Mouse (Mus musculus): Measurements from ENCODE around the gene Ube4a. TPM values are rescaled to one million over a fixed set of nuclear protein-coding genes. Genes with fewer than 3 reads are reported as not detected.

Gene Ube4a
- 6.5 and 9.5 TPM in 2 replicates for polyA plus RNA-seq (2012; rRNA removed)

GRCm38 (mm10) chr9:44965126-44965832 lies at the start of gene Ube4a:
Gene Ube4a, minus strand, starts transcription at chr9:44965600.
- peak; percentile 75 for TF ChIP-seq POLR2A (IDR thresholded peaks at IDR 0.05; ENCODE audit: low read depth, low read length)
- TF ChIP-seq CTCF (IDR thresholded peaks at IDR 0.05; ENCODE audit: extremely low read depth, insufficient read depth, insufficient read length, insufficient replicate concordance) = no peak
- peak; percentile 98 to 100 for DNase-seq (ENCODE audit: low read depth in 1 of 2, low spot score in 2 of 2)
- Histone ChIP-seq H3K27ac (ENCODE audit: insufficient read depth, low read length) (peak within 1 kb of the TSS; percentile 67), H3K36me3 (ENCODE audit: control insufficient read depth, insufficient read depth, low read length) (peaks cover 2% of the 10 kb centered on the region; the same call in 1 of the 2 replicates), H3K4me1 (ENCODE audit: control insufficient read depth, insufficient read depth, insufficient read length) (no peaks in the 10 kb centered on the region), H3K27me3 (ENCODE audit: control insufficient read depth, insufficient read depth, low read length) (no peaks in the 10 kb centered on the region), H3K4me3 (ENCODE audit: extremely low read depth, insufficient read depth, insufficient read length) (peak within 1 kb of the TSS; percentile 83)
- WGBS = under 1% methylated on average over 39 of the region's 39 CpGs

DNA sequence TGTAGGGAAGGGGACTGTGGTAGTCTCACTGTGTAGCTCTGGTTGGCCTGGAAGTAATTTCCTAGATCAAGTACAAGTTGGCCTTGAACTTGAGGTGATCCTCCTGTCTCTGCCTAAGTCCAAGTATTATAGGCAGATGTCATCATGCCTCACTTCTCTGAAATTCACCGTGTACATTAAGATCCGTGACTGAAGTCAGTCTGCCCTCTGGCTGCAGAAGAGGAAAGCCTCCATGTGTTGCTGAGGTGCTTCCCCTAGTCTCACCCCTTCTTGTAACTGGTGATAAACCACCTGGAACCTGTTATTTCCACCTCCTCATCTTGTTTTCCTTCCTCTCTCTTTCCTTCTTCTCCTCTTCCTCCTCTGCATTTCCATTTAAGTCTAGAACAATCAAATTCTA lies 49.5 kb upstream of the Ube4a start:
- WGBS = 11% methylated on average over 2 of the region's 2 CpGs

DNA sequence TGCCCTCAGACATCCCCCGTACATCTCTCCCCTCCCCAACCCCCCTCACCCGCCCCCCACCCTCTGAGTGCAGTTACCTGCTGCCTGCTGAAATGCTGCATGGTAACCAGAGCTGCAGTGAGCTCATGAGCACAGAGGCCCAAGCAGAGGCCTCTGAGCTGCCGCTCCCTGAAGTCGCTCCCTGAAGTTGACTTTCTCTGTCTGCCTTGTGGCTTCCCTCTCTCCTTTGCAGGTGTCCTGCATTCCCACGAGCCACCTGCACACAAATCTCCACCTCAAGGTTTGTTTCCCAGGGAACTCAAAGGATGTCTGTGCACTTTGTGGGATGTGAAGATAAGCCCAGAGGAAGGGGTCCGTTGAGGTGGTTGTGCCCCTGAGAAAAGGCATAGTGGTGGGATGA lies 45.9 kb upstream of the Ube4a start:
- Histone ChIP-seq H3K27ac (ENCODE audit: insufficient read depth, low read length) (no peak overlapping the region), H3K4me1 (ENCODE audit: control insufficient read depth, insufficient read depth, insufficient read length) (no peaks in the 10 kb centered on the region), H3K36me3 (ENCODE audit: control insufficient read depth, insufficient read depth, low read length) (no peaks in the 10 kb centered on the region), H3K4me3 (ENCODE audit: extremely low read depth, insufficient read depth, insufficient read length) (no peak overlapping the region), H3K27me3 (ENCODE audit: control insufficient read depth, insufficient read depth, low read length) (no peaks in the 10 kb centered on the region)
- 51% methylated on average over 6 of the region's 6 CpGs for WGBS
- no peak for TF ChIP-seq POLR2A (IDR thresholded peaks at IDR 0.05; ENCODE audit: low read depth, low read length)
- no peak for TF ChIP-seq CTCF (IDR thresholded peaks at IDR 0.05; ENCODE audit: extremely low read depth, insufficient read depth, insufficient read length, insufficient replicate concordance)
- no peak for DNase-seq (ENCODE audit: low read depth in 1 of 2, low spot score in 2 of 2)

More for the DNA sequence above, 49.5 kb upstream of the Ube4a start:
- TF ChIP-seq POLR2A (IDR thresholded peaks at IDR 0.05; ENCODE audit: low read depth, low read length) (no peak), CTCF (IDR thresholded peaks at IDR 0.05; ENCODE audit: extremely low read depth, insufficient read depth, insufficient read length, insufficient replicate concordance) (no peak)
- no peaks in the 10 kb centered on the region for H3K4me1 ChIP-seq (ENCODE audit: control insufficient read depth, insufficient read depth, insufficient read length)
- no peak overlapping the region for H3K27ac ChIP-seq (ENCODE audit: insufficient read depth, low read length)
- H3K4me3 ChIP-seq (ENCODE audit: extremely low read depth, insufficient read depth, insufficient read length) = no peak overlapping the region
- H3K36me3 ChIP-seq (ENCODE audit: control insufficient read depth, insufficient read depth, low read length) = no peaks in the 10 kb centered on the region
- DNase-seq (ENCODE audit: low read depth in 1 of 2, low spot score in 2 of 2) = no peak
- H3K27me3 ChIP-seq (ENCODE audit: control insufficient read depth, insufficient read depth, low read length) = no peaks in the 10 kb centered on the region

DNA sequence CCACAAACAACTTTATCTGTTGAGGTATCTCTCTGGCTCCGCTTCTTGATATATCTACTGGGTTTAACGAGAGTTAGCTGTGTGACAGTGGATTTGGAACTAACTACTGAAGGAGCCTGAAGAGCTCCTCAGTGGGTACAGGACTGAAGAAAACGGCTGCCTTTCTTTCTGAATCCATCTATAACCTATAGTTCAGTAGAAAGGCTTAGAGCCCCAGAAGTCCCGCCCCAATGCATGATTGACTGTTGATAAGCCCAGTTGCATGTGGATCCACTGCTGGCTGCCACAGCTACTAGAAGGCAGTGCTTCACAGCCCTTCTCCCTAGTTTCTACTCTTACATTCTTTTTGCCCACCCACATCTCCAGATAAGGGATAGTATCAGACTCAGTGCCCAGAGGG lies 45.1 kb upstream of the Ube4a start:
- Histone ChIP-seq H3K4me1 (ENCODE audit: control insufficient read depth, insufficient read depth, insufficient read length) (no peaks in the 10 kb centered on the region), H3K36me3 (ENCODE audit: control insufficient read depth, insufficient read depth, low read length) (no peaks in the 10 kb centered on the region), H3K27me3 (ENCODE audit: control insufficient read depth, insufficient read depth, low read length) (no peaks in the 10 kb centered on the region), H3K27ac (ENCODE audit: insufficient read depth, low read length) (0 out of 2 replicates have a peak overlapping the region, but pooled peaks have one; percentile 15), H3K4me3 (ENCODE audit: extremely low read depth, insufficient read depth, insufficient read length) (no peak overlapping the region)
- no peak for TF ChIP-seq POLR2A (IDR thresholded peaks at IDR 0.05; ENCODE audit: low read depth, low read length)
- no peak for TF ChIP-seq CTCF (IDR thresholded peaks at IDR 0.05; ENCODE audit: extremely low read depth, insufficient read depth, insufficient read length, insufficient replicate concordance)
- DNase-seq (ENCODE audit: low read depth in 1 of 2, low spot score in 2 of 2) = peak in 1 of 2 experiments; percentile 35
- WGBS = 49% methylated on average over 4 of the region's 4 CpGs

DNA sequence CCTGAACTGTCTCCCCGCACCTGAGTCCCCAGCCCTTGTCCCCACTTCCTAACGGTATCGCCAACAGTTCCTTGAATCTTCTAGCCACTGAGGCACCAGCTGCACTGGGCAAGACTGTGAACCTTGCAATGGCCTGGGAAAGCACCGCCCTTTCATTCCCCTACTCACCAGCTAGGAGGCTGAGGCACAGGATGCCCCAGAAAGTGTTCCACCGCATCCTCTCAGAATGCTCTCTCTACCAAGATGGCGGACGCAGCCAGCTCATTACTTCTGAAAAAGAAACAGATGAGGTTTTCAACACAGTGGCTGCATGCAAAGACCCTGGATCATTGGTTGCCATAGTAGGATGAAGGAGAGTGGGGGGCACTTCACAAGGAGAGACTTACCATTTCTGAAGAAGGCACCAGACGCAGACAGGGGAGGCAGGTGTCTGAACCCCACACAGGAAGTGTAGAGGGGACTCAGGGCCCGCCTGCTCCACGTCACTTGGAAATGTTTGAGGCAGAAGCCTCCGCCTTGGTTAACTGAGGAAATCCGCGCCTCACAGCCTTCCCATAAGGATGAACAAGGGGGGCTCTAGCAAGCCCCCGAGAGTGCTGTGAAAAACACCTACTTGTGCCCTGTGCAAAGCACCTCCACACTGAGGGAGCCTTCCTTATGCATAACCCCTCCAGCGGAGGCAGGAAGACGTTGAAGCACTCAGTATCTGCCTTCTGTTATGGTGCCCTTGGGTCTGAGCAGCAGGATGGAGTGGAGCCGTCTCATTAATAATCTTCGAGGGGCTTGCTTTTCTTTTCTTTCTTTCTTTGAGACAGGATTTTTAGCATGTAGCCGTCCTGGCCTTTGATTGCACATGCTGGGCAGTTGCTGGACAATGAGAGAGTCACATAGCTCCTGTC lies 44.0 kb upstream of the Ube4a start, which contains the start of gene Cd3e:
TSS of gene Cd3e (minus strand) at position 448 of the 899 bp plus-strand sequence.
- H3K4me1 ChIP-seq (ENCODE audit: control insufficient read depth, insufficient read depth, insufficient read length) = no peaks in the 10 kb centered on the region
- peak in 1 of 2 experiments; percentile 22 for DNase-seq (ENCODE audit: low read depth in 1 of 2, low spot score in 2 of 2)
- no peaks in the 10 kb centered on the region for H3K36me3 ChIP-seq (ENCODE audit: control insufficient read depth, insufficient read depth, low read length)
- peak within 1 kb of the TSS; percentile 63 for H3K4me3 ChIP-seq (ENCODE audit: extremely low read depth, insufficient read depth, insufficient read length)
- no peaks in the 10 kb centered on the region for H3K27me3 ChIP-seq (ENCODE audit: control insufficient read depth, insufficient read depth, low read length)
- WGBS = 70% methylated on average over 19 of the region's 19 CpGs
- H3K27ac ChIP-seq (ENCODE audit: insufficient read depth, low read length) = peak within 1 kb of the TSS; percentile 88
- no peak for TF ChIP-seq CTCF (IDR thresholded peaks at IDR 0.05; ENCODE audit: extremely low read depth, insufficient read depth, insufficient read length, insufficient replicate concordance)
- TF ChIP-seq POLR2A (IDR thresholded peaks at IDR 0.05; ENCODE audit: low read depth, low read length) = no peak; the same call in 1 of the 2 replicates

DNA sequence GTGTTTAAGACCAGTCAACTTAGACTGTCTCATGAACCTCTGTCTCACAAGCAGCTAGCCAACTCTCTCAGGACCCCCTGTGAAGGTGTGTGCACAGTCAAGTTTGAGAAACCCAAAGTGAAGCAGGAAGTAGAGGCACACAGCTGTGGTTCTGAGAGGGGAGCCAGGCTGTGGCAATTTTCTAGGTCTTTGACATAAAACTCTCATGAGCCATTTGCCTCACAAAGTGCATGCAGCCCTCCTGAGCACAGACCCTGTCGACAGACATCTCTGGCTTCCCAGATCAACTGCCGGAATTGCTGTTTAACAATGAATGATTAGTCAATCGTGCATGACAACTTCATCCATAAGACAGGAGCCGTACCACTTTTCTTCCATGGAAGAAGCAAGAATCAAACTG lies 42.9 kb upstream of the Ube4a start:
- H3K4me3 ChIP-seq (ENCODE audit: extremely low read depth, insufficient read depth, insufficient read length) = peak overlapping the region; percentile 63
- no peaks in the 10 kb centered on the region for H3K4me1 ChIP-seq (ENCODE audit: control insufficient read depth, insufficient read depth, insufficient read length)
- peak overlapping the region; percentile 88 for H3K27ac ChIP-seq (ENCODE audit: insufficient read depth, low read length)
- H3K36me3 ChIP-seq (ENCODE audit: control insufficient read depth, insufficient read depth, low read length) = no peaks in the 10 kb centered on the region
- no peak for DNase-seq (ENCODE audit: low read depth in 1 of 2, low spot score in 2 of 2)
- no peak for TF ChIP-seq CTCF (IDR thresholded peaks at IDR 0.05; ENCODE audit: extremely low read depth, insufficient read depth, insufficient read length, insufficient replicate concordance)
- TF ChIP-seq POLR2A (IDR thresholded peaks at IDR 0.05; ENCODE audit: low read depth, low read length) = no peak; the same call in 1 of the 2 replicates
- no peaks in the 10 kb centered on the region for H3K27me3 ChIP-seq (ENCODE audit: control insufficient read depth, insufficient read depth, low read length)
- WGBS = 66% methylated on average over 4 of the region's 4 CpGs
